Mouse (Mus musculus) C2C12 (cell line): ENCODE measurements around the gene Lzts2. TPM values are rescaled to one million over a fixed set of nuclear protein-coding genes. Genes with fewer than 3 reads are reported as not detected.
A peak's percentile ranks its signal among the peaks of the same experiment; 100 is the strongest.

ENCODE experiments used
- H3K27me3 ChIP-seq: one replicate; pipeline ENCODE4 v1.6.1; 2011; ENCODE audit not compliant: control insufficient read depth, insufficient read depth, insufficient read length
- H3K36me3 ChIP-seq: one replicate; pipeline ENCODE4 v1.6.1; 2011; ENCODE audit not compliant: control insufficient read depth, insufficient read depth
- H3K4me3 ChIP-seq: one replicate; pipeline ENCODE4 v1.5.1; 2011; ENCODE audit warnings: mild to moderate bottlenecking, control low read depth; ENCODE audit not compliant: poor library complexity, insufficient read depth, severe bottlenecking
- H3K79me2 ChIP-seq: one replicate; pipeline ENCODE4 v1.6.1; 2011; ENCODE audit not compliant: control insufficient read depth, insufficient read depth
- H3K79me3 ChIP-seq: one replicate; pipeline ENCODE4 v1.6.1; 2011; ENCODE audit warnings: low read depth, control low read depth
- H3ac ChIP-seq: one replicate; pipeline ENCODE3; 2011; ENCODE audit warnings: low read depth; ENCODE audit not compliant: control insufficient read depth, insufficient read length
- CEBPB ChIP-seq: IDR thresholded peaks from one replicate; pipeline ENCODE4 v1.6.1; 2011; ENCODE audit warnings: low read depth, mild to moderate bottlenecking, control low read depth, moderate library complexity
- CTCF ChIP-seq: IDR thresholded peaks from one replicate; pipeline ENCODE4 v1.5.1; 2011; ENCODE audit not compliant: control insufficient read depth, insufficient read depth, insufficient read length
- FOSL1 ChIP-seq: IDR thresholded peaks from one replicate; pipeline ENCODE4 v1.8.0; 2011; ENCODE audit warnings: mild to moderate bottlenecking, low read length; ENCODE audit not compliant: poor library complexity, insufficient read depth, severe bottlenecking
- MAX ChIP-seq: IDR thresholded peaks from one replicate; pipeline ENCODE4 v1.6.1; 2011; ENCODE audit warnings: mild to moderate bottlenecking, control low read depth
- MYOD1 ChIP-seq: IDR thresholded peaks from one replicate; pipeline ENCODE4 v1.6.1; 2011; ENCODE audit warnings: low read depth; ENCODE audit not compliant: control insufficient read depth, insufficient read length
- MYOG ChIP-seq: IDR thresholded peaks from one replicate; pipeline ENCODE4 v1.6.1; 2011; ENCODE audit not compliant: control insufficient read depth, insufficient read length; ENCODE audit errors: extremely low read depth
- USF1 ChIP-seq: IDR thresholded peaks from one replicate; pipeline ENCODE4 v1.6.1; 2011; ENCODE audit warnings: low read depth, mild to moderate bottlenecking, control low read depth, moderate library complexity
- polyA plus RNA-seq: library from polyadenylated mRNA; unstranded; fragments of >200 nt; fragmentation: generic; extraction: Trizol; gene quantifications from one replicate; pipeline ENCODE4 v1.2.1, GENCODE M21; 2012; ENCODE audit warnings: missing spikeins

Lzts2 gene
- polyA plus RNA-seq, 1 experiment, result 59.2 TPM

DNA sequence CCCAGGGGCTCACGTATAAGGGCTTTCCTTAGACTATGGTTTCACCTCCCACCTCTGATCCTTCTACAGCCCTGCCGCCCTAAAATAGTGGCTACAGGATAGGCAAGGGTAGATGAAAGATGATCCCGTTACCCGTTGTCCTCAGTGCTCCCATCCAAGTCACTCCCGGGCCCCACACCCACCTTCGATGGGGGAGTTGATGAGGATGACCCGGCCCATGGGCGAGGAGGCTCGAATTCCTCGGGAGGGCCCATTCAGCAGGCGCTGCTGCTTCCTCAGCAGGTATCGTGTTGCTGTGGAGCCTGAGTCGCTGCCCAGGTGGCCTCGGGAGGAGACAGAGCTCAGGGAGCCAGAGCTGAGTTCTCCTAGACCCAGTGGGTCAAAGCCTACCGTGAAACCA lies 31.0 kb downstream of the Lzts2 start:
- peaks cover 22% of the 10 kb centered on the region for H3K79me2 ChIP-seq
- TF ChIP-seq MYOD1, result no peak
- TF ChIP-seq CTCF, result no peak
- TF ChIP-seq FOSL1, result no peak
- no peak for TF ChIP-seq USF1
- TF ChIP-seq MAX, result no peak
- no peak for TF ChIP-seq CEBPB
- no peak for TF ChIP-seq MYOG
- H3K36me3 ChIP-seq, result peaks cover 13% of the 10 kb centered on the region
- no peak overlapping the region for H3K4me3 ChIP-seq
- H3ac ChIP-seq, result no peak overlapping the region
- peaks cover 10% of the 10 kb centered on the region for H3K79me3 ChIP-seq
- H3K27me3 ChIP-seq, result peaks cover 3% of the 10 kb centered on the region

DNA sequence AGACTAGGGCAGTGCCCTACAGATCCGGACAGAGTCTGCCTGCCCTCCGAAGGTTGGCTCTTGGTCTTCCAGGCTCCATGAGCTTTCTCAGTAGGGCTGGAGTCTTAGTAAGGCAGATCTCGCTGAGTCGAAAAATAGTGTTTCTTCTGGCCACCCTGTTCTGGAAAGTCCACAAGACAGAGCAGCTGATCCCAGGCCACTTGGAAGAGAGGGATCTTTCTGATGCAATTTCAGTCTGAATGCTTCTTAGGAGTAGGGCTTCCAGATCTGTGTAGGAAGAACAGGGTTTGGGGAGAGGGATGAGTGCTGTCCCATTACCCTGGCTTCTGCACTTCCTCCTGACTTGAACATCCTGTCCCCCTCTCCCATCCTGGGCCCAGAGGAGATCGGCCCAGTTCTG lies 31.4 kb downstream of the Lzts2 start, which contains the start of gene Pdzd7:
Gene Pdzd7, minus strand, starts transcription at position 67 of the 400 bp plus-strand sequence.
- peaks cover 25% of the 10 kb centered on the region for H3K79me2 ChIP-seq
- peaks cover 15% of the 10 kb centered on the region for H3K36me3 ChIP-seq
- H3ac ChIP-seq, result no peak within 1 kb of the TSS
- peaks cover 10% of the 10 kb centered on the region for H3K79me3 ChIP-seq
- H3K4me3 ChIP-seq, result peak within 1 kb of the TSS; percentile 68
- no peaks in the 10 kb centered on the region for H3K27me3 ChIP-seq
- no peak for TF ChIP-seq CEBPB
- no peak for TF ChIP-seq FOSL1
- TF ChIP-seq MYOG, result no peak
- TF ChIP-seq MAX, result no peak
- TF ChIP-seq MYOD1, result no peak
- no peak for TF ChIP-seq CTCF
- no peak for TF ChIP-seq USF1

DNA sequence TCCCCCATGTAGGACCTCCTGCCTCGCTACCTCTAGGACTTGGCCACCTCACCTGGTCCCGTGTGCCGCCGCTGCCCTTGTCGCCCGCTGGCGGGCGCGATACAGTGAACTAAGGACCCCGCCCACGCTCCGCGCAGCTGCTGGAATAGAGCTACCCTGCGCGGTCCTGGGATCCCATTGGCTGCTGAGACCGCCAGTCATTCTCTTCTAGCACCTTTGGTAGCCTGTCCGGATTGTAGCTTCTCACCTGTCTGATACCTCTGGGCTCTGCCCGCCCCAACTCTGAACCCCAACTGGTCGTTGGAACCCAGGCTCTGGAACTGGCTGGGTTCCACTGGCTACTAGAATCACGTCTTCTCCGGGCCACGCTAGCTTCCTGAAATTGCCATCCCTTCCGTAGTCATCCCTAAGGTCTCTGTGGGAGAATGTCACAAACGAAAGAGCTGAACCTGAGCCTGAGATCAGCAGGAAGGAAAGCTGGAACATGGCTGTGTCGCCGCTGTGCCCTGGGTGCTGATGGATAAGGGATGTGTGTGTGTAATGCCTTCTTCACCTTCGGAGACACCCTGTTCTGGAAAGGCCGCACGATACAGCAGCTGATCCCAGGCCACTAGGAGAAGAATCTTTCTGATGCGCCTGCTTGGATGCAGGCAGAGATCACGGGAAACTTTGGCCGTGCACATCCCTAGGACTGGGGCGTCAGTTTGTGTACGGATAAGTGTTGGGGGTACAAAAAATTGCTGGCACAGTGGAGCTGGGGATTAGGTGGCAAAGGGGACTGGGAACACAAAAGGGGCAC lies 32.5 kb downstream of the Lzts2 start:
- TF ChIP-seq MYOG, result no peak
- TF ChIP-seq USF1, result no peak
- no peak for TF ChIP-seq CEBPB
- TF ChIP-seq FOSL1, result no peak
- no peak for TF ChIP-seq MYOD1
- no peak for TF ChIP-seq MAX
- TF ChIP-seq CTCF, result no peak
- no peaks in the 10 kb centered on the region for H3K27me3 ChIP-seq
- peaks cover 36% of the 10 kb centered on the region for H3K79me2 ChIP-seq
- H3K4me3 ChIP-seq, result peak overlapping the region; percentile 68
- H3ac ChIP-seq, result peak overlapping the region; percentile 73
- peaks cover 10% of the 10 kb centered on the region for H3K79me3 ChIP-seq
- peaks cover 26% of the 10 kb centered on the region for H3K36me3 ChIP-seq

- peak within 1 kb of the TSS; percentile 75 for H3ac ChIP-seq
- peak within 1 kb of the TSS; percentile 68 for H3K4me3 ChIP-seq
- peak; percentile 13 for TF ChIP-seq MAX
- TF ChIP-seq CTCF, result peak; percentile 38
- no peak for TF ChIP-seq USF1
- TF ChIP-seq CEBPB, result peak; percentile 84
- peaks cover 29% of the 10 kb centered on the region for H3K36me3 ChIP-seq
- peaks cover 10% of the 10 kb centered on the region for H3K79me3 ChIP-seq
- peaks cover 36% of the 10 kb centered on the region for H3K79me2 ChIP-seq
- H3K27me3 ChIP-seq, result no peaks in the 10 kb centered on the region
Measured at GRCm38 (mm10) chr19:45047417-45047934, 33.3 kb downstream of the Lzts2 start, which contains the start of gene Sfxn3. Sfxn3 (plus strand) TSS chr19:45047503.

DNA sequence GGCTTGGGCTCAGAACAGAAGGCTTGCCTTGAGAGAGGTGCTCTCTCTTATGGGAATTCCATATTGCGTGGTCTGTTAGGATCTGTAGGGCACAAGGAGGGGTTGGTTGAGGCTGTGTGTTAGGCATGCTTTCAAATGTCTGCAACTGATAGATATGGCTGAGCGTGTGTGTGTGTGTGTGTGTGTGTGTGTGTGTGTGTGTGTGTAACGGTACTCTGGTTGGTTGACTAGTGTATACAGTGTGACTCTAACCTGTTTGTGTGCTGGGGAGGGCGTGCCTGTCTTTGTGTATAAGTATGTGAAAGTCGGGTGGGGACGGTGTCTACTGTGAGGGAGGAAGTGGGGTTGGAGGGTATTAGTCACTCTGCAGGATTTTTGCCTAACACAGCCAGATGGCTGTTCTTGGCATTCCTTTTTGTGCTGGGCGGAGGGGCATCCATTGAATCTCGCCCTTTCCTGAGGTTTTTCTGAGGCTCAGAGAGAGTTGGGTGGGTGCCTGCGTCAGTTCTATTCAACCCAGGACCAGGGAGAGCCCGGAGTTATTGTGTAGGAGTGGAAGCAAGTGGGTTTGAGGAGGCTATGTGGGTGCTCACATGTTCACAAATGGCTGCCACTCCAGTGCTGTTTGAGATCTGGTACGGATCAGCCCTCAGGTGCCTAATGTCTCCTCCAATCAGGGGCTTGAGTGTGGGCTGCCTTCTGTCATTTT lies 33.9 kb downstream of the Lzts2 start:
- Histone ChIP-seq H3K79me3 (peaks cover 10% of the 10 kb centered on the region), H3K27me3 (no peaks in the 10 kb centered on the region), H3K36me3 (peaks cover 35% of the 10 kb centered on the region), H3K4me3 (peak overlapping the region; percentile 68), H3K79me2 (peaks cover 36% of the 10 kb centered on the region), H3ac (peak overlapping the region; percentile 75)
- TF ChIP-seq USF1 (no peak), FOSL1 (peak; percentile 23), MYOG (no peak), CTCF (no peak), CEBPB (peak; percentile 31), MAX (no peak), MYOD1 (no peak)
